Mouse (Mus musculus) mesoderm, embryonic 11.5 days (tissue): Measurements from ENCODE around the gene Timm23.

Experiments used
- DNase-seq: peaks from one replicate; pipeline ENCODE4 v3.0.0-alpha.2; 2012; ENCODE audit warnings: low read depth, low spot score

Gene Timm23

GRCm38 (mm10) chr14:32134293-32134692 lies 67.4 kb downstream of the Timm23 start:
- DNase-seq = no peak

GRCm38 (mm10) chr14:32131836-32132235 lies 69.9 kb downstream of the Timm23 start:
- DNase-seq = no peak
